Mouse (Mus musculus): ENCODE data around the gene Chic1. TPM values are rescaled to one million over a fixed set of nuclear protein-coding genes. Genes with fewer than 3 reads are reported as not detected.

Gene Chic1
- total RNA-seq (2014; fragmentation: Nextera tagmentation) (not detected in 2 replicates), total RNA-seq (2017) (not detected in 2 replicates)

DNA sequence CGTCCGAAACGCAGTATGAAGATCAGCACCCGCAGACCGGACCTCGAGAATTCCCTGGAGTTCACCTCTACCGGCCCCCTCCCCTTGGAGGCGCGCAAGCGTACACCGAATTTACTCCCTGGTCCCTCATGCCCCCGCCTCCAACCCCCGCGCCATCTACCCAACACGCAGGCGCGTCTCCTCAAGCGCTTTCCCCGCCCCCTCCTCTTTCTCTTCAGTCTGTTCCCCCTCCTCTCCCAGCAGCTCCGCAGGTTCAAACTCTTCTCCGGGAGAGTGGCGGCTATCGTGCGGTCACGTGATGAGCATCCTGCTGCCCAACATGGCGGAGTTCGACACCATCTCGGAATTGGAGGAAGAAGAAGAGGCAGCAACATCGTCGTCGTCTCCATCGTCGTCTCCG is at the start of gene Chic1:
Chic1 (plus strand) TSS at position 190 of the 400 bp plus-strand sequence.
- no peak; the same call in 1 of the 2 replicates for ATAC-seq (replicated peaks; ENCODE audit: poor library complexity, severe bottlenecking)

DNA sequence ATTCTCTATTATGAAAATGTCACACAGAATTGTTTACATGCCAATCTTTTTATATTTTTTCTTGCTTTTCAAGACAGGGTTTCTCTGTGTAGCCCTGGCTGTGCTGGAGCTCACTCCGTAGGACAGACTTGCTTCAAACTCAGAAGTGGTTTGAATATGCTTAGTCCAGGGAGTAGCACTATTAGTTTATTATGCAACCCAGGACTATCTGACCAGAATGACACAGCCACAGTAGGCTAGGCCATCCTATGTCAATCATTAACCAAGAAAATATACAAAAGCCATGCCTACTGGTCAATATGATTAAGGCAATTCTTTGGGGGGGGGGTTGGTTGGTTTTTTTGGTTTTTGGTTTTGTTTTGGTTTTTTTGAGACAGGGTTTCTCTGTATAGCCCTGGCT is 48.0 kb upstream of the Chic1 start:
- ATAC-seq (replicated peaks; ENCODE audit: poor library complexity, severe bottlenecking) = no peak

DNA sequence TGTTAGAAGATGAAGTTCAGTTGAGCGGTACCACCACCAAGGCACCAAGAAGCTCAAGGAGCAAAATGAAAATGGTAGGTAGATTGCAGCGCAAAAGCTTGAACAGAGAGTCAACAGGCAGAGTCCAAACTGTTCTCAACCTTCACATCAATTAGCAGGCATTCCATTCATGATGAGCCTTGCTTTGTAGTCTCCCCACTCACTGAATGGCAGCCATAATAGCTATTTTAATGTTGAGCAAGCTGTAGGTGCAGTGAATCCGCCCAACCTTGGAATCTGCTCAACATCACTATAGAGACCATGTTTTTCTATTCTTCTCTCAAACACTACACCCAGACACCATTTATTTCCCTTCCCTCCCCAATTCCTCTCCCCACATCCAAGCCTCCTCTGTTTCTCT is 44.6 kb upstream of the Chic1 start:
- no peak for ATAC-seq (replicated peaks; ENCODE audit: poor library complexity, severe bottlenecking)

DNA sequence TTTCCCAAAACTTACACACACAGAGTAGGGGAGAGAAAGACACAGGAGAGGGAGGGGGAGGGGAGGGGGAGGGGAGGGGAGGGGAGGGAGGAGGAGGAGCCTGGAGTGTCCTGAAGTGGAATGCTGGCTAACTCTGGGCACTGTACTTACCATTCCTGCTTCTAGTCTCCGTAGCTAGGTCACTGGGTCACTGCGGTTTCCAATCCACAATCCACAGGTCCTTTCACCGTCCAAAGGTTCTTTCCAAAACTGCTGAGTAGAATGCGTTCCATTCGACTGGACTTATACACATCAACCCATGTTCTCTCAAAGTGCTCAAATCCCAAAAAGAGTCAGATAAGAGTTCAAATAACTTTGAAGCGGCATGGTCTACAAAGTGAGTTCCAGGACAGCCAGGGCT is 42.1 kb upstream of the Chic1 start:
- no peak for ATAC-seq (replicated peaks; ENCODE audit: poor library complexity, severe bottlenecking)

DNA sequence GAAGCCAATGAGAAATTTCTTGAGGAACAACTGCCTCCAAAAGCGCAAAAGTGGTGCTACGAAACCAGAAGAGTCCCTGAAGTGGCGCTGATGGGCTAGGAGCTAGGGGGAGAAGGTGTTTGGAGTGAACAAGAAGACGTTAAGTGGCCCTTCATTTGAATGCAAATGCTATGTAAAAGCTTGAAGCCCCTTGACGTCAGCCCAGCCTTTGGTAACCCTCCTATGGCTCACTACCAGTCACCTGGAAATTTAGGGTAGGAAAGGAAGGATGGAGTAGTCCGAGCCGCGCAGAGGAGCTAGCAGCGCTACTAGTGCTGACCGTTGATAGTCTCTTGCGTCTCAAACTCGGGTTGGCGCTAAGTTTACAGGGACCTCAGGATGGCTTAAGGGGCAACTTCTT is 35.1 kb upstream of the Chic1 start, which contains the start of gene Cdx4:
Cdx4 (plus strand) TSS at position 253 of the 400 bp plus-strand sequence.
- no peak for ATAC-seq (replicated peaks; ENCODE audit: poor library complexity, severe bottlenecking)

DNA sequence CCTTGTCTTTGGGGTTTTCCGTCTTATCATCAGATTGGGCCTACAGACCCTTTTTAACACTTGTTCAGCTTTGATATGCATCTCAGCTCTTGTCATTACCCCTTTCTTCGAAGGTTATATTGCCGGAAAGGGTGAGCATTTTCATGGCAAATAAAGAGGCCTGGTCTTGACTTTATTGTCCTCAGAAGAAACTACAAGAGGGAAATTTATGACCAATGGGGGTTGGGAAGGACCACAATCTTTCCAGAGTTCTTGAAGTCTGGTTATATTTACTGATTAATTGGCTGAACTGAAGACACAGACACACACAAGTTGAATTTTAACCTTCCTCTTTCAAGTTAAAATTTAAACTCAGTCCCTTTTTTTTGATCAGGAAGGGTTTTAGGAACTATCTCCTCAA is 30.4 kb upstream of the Chic1 start:
- no peak for ATAC-seq (replicated peaks; ENCODE audit: poor library complexity, severe bottlenecking)

DNA sequence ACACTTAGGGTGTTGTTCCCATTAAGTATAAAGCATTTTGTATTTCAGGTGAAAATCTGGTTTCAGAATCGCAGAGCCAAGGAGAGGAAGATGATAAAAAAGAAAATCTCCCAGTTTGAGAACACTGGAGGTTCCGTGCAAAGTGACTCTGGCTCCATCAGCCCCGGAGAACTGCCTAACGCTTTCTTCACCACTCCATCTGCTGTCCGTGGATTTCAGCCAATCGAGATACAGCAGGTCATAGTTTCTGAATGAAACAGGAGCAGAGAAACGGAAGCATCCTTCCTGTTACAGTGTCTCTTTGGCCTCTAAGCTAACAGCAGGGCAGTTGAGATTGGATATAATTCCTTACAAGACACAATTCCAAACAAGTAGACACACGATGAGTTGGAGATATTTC is 26.9 kb upstream of the Chic1 start:
- ATAC-seq (replicated peaks; ENCODE audit: poor library complexity, severe bottlenecking) = no peak

DNA sequence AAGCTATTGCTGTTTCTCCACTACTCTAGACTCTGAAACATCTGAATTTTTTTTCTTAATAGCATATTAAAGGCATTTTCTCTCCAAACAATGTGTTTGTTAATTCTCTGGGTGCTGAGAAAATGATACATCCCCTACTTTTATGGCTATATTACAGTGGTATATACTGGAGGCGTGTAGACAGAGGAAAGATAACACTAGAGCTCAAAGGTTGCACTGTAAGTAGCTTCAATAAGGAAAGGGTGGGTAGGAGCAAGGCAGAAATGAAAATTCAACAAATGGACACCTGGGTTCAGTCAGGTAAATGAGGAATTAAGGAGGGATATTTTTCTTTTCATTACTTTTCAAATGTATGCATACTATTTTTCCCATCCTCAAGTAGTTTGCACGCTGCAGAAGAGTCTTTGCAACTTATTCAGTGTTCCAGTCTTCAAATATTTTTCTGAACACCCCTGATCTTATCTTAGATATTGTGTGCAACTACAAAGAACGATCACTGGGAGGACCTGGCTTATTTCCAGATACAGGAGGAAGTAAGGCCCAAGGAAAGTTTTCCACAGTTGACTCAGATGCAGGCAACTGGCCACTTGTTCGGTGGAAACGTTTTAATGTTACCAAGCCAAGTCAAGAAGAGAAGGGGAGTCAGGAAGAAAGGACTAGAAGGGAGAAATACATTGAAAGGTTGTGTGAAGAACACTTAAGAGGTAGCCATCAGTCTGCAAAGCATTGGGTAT is 25.0 kb upstream of the Chic1 start:
- no peak for ATAC-seq (replicated peaks; ENCODE audit: poor library complexity, severe bottlenecking)

DNA sequence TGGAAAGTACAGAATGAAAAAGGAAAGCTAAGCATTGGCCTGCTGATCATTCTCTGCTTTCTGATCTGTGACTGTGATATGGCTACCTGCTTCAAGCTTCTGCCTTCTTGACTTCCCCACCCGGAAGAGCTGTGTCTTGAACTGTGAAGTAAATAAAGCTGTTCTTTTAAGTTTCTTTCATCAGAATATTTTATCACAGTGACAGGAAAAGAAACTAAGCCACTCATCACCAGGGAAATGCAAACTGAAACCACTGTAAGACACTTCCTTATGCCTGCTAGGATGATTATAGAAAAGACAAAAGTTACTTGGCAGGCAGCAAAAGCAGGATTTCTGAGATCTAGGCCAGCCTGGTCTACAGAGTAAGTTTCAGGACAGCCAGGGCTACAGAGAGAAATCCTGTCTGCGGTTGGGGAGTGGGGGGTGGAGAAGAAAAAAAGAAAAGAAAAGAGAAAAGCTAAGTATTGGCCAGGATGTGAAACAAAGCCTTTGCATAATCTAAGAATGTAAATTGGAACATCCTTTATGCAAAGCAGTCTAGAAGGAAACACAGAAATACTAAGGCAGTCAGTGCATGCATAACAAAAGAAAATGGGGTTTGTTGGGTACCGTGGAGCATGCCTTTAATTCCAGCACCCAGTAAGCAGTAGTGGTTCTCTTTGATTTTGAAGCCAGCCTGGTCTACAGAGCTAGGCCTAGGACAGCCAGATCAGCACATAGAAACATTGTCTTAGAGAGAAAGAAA is 14.7 kb upstream of the Chic1 start:
- no peak for ATAC-seq (replicated peaks; ENCODE audit: poor library complexity, severe bottlenecking)

DNA sequence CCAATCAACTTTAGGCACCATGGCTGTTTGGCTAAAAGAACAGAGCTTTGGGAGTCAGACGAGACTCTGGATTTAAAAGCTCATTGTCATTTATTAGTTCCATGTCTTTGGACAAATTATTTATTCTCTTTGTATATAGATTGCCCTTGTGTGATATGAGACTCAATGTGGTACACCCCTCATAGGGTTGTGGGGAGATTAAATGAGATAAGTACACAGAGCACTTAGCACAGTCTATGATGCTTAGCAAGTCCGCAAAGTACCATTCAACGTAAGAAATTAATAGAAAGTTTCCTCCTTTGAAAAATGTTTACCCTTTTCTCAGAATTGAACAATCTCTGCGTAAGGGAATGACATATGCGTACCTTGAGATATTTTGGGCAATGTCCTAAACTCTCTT is 492 bp upstream of the Chic1 start:
- no peak for ATAC-seq (replicated peaks; ENCODE audit: poor library complexity, severe bottlenecking)

DNA sequence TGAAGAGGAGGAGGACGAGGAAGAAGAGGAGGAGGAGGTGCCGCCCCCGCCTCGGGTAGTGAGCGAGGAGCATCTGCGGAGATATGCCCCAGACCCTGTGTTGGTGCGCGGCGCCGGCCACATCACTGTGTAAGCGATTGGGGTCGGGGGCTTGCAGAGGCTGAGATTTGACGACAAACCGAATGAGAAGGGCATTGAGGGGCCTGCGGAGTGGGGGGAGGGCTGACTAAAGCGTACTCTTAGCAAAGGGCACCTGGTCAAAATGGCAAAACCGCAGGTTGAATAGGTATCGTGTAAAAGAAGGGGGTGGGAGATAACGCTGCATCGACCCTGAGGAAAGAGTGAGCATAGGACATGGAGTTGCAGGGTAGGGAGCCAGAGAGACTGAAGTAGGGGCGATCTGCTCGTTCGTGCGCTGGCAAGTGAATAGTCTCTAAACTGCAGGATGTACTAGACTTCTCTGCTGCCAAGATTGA is 523 bp downstream of the Chic1 start:
- no peak for ATAC-seq (replicated peaks; ENCODE audit: poor library complexity, severe bottlenecking)

DNA sequence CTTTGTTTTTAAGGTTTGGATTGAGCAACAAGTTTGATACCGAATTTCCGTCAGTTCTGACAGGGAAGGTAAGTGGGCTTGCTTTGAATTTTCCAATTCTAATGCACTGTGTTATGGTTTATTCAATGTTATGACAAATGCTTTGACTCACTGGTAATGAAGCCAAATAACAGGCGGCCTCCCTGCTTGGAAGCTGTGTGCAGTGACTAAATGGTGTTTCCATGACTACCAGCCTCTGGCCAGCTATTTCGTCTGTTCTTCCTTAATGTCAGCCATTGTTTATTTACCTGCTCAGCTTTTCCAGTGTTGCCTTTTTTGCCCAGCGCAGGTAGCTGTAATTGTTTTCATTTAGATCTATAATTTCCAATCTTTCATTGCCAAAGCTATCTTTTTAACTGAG is 9.9 kb downstream of the Chic1 start:
- ATAC-seq (replicated peaks; ENCODE audit: poor library complexity, severe bottlenecking) = no peak

DNA sequence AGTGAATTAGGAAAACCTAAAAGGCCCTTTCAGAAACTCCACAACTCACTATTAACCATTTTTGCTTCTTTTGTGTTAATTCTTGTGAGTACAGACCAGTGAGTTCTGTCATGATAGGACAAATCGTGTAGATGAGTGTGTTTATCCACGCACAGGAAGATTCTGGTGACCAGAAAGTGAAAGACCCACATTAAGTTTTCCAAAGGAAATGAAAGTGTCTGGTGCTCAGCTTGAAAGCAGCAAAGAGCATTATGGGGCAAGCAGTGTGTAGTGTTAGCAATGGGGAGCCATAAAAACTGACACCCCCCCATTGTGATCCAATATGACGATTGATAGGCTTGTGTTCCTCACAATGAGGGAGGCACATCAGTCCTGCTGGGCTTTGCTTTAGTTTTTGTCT is 12.4 kb downstream of the Chic1 start:
- ATAC-seq (replicated peaks; ENCODE audit: poor library complexity, severe bottlenecking) = no peak

DNA sequence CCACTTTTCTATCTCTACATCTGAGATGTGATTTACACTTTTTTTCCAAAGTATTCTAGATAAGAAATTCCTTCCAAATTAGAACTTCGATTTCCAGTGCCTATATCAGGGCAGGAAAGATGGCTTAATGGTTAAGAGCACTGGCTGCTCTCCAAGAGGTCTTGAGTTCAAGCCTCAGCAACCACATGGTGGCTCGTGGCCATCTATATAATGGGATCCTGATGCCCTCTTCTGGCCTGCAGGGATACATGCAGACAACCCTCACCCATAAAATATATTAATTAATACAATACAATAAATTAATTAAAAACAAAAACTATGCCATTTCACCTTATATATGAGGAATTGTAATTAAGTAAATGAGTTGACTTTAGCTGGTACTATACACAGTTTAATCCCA is 14.9 kb downstream of the Chic1 start:
- 0 out of 2 replicates have a peak, but pooled peaks have one; percentile 44 for ATAC-seq (replicated peaks; ENCODE audit: poor library complexity, severe bottlenecking)

DNA sequence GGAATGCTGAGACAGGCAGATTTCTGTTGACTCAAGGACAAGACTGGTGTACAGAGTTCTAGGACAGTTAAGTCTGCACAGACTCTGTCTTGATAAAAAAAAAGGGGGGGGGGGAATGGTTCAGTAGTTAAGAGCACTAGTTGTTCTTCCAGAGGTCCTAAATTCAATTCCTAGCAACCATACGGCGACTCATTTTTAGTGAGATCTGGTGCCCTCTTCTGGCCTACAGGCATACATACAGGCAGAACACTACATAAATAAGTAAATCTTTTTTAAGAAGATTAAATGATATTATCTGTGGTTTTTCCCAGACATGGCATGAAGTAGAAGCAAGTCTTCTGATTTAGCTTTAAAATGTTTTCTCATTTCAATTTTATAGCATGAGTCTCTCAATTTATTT is 15.4 kb downstream of the Chic1 start:
- ATAC-seq (replicated peaks; ENCODE audit: poor library complexity, severe bottlenecking) = no peak

DNA sequence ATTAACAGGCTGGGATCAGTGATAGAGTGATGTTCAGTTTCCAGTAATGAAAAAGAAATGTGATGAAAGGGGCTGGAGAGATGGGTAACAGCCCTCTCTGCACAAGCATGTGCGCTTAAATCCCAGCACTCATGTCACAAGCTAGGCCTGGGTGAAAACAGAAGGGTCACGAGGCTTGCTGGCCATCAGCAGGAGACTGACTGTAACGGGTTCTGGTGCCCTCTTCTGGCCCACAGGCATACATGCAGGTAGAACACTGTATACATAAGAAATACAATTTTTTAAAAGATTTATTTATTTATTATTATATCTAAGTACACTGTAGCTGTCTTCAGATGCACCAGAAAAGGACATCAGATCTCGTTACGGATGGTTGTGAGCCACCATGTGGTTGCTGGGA is 18.0 kb downstream of the Chic1 start:
- no peak for ATAC-seq (replicated peaks; ENCODE audit: poor library complexity, severe bottlenecking)

DNA sequence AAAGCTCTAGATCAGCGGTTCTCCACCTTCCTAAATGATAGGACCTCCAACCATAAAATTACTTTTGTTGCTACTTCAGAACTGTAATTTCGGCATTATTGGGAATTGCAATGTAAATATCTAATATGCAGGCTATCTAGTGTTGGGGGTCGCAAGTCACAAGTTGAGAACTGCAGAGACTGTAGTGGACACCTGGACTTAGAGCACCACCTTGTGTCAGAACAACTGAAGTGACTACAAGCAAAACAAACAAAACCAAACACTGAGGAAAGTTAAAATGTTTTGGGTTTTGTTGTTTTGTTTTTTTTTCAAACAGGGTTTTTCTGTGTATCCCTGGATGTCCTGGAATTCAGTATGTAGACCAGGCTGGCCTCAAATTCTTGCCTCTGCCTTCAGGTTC is 28.3 kb downstream of the Chic1 start:
- ATAC-seq (replicated peaks; ENCODE audit: poor library complexity, severe bottlenecking) = no peak

DNA sequence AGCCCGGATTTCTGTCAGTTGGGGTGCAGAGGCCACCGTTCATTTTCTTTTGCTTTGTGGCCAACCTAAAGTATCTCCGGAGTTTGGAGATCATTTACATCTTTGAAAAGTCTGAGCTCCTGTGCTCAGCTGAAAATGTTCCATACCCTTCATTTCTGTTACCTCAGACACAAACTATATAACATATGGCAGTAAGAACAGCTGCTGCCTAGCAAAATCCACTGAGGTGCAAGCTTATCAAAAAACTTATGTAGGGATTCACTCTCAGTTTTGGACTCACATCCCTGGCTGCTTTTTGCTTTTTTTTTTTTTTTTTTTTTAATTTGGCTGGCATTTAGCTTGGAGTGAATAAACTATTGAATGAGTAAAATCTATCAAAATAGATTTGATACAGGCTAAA is 31.9 kb downstream of the Chic1 start:
- ATAC-seq (replicated peaks; ENCODE audit: poor library complexity, severe bottlenecking) = no peak

DNA sequence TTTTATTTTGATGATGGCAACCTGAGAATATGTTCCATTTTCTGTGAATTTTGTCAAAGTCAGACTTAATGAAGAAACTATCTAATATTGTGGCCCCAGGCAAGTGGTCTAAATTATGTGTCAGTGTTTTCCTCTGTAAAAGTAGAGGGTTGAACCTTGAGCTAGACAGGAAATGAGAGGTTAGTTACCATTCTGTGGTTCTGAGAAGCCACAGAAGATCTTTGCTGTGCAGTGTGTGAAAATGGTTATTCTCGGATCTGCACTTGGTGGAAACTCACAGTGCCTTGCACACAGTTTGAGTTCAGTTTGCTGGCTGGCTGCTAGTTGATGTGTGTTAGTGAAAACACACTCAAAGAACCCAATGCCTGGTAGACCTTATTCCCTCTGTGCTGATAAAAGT is 37.6 kb downstream of the Chic1 start:
- ATAC-seq (replicated peaks; ENCODE audit: poor library complexity, severe bottlenecking) = no peak

DNA sequence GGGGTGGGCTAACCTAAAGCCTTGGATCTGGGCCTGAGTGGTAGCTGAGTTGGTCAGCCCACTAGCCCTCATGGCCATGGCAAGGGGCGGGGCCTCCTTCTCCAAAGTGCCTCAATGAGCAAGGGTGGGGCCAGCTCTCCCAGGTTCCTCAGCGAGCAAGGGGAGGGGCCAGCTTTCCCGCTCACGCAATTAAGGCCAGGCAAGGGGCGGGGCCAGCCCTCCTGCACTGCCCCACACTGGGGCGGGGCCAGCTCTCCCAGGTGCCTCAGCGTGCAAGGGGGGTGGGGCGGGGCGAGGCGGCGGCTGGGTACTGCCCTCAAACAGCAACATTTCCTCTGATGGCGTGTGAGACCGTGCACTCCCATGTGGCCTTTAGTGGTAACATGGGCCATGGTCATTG is 48.7 kb downstream of the Chic1 start:
- ATAC-seq (replicated peaks; ENCODE audit: poor library complexity, severe bottlenecking) = no peak

DNA sequence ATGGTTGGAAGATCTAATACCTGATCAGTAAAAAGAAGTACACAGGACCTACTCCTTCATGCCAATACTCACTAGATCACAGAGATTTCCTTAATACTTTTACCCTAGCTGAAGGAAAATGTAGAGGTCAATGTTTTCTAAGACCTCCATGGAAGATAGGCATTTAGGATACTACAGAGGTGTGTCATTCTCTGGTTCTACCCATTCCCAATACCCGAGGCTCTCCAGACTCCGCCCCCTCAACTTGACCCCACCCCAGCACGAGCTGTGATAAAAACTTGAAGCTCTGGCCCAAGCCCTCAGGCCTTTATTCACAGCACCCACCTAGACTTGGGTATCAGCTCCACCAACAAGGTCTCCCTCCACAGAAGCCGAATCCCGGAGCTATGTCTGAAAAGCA is 57.9 kb downstream of the Chic1 start, which contains the start of gene Tsx:
Tsx (plus strand) TSS at position 301 of the 400 bp plus-strand sequence.
- ATAC-seq (replicated peaks; ENCODE audit: poor library complexity, severe bottlenecking) = no peak

DNA sequence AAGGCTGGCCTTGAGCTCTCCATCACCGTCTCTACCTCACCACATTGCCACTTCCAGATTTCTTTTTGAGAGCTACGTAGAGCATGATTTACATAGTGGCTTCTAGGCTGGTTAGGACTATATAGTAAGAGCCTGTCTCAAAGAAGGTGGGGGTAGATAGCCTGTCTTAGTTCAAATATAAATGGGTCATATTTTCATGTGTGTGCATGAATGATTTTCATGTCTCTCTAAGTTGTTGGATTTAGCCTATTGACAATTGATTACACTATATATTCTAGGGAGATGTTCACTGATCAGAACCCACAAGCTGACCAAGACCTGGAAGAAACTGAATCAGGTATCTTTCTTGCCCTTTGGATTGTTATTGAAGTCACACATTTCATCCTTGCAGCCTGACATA is 65.4 kb downstream of the Chic1 start, which contains the start of gene Gm26992:
Gm26992 (plus strand) TSS at position 301 of the 400 bp plus-strand sequence.
- ATAC-seq (replicated peaks; ENCODE audit: poor library complexity, severe bottlenecking) = no peak
